ENCODE assay signal across 8 mouse cellular contexts in the genomic region with DNA sequence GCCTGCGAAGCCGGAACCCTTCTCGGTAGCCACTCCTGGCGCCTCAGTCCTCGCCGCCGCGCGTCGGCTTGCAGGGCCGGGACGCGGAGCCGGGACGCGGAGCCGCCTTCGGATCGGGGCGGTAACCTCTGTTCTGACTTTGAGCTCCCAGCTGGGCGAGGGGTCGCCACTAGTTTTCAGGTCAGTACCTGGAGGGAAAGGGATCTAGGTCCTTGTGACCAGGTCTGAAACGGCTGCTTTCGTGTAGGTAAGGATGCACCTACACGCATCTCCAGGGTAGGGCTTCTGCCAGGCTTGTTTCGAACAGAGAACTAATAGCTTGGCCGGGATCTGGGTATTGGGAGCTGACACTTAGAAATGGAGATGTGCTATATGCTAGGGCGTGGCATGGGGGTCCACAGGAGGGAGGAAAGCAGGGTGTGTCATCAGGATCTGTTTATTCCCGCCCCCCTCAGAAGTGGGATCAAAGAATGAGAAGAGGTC. TPM values are rescaled to one million over a fixed set of nuclear protein-coding genes. Genes with fewer than 3 reads are reported as not detected.
DNase-seq lines count a peak whose midpoint lies in the region; ATAC-seq and TF ChIP-seq lines count a peak whose summit lies in the region.

No protein-coding gene starts in this region.

- under 1% methylated on average over 29 of the region's 29 CpGs for WGBS in hindbrain, embryonic 14.5 days
- WGBS in midbrain, embryonic 11.5 days = 0% methylated on average over 29 of the region's 29 CpGs

- peak overlapping the region; percentile 89 for H3K4me3 ChIP-seq in layer of hippocampus, adult 2 months
- peak overlapping the region; percentile 82 for H3K4me3 ChIP-seq in brown adipose tissue, adult 24 weeks (ENCODE audit: insufficient read depth, low read depth, low read length)
- H3K4me3 ChIP-seq in hindbrain, embryonic 14.5 days (replicated peaks; ENCODE audit: low read length) = peak overlapping the region; percentile 75
- peak overlapping the region; percentile 54 for H3K4me3 ChIP-seq in midbrain, embryonic 11.5 days (ENCODE audit: low read depth, low read length)

- no peaks in the 10 kb centered on the region for H3K36me3 ChIP-seq in hindbrain, embryonic 14.5 days (replicated peaks; ENCODE audit: control insufficient read depth, insufficient read depth)
- 0 out of 2 replicates have a peak, but pooled peaks cover 3% of the 10 kb centered on the region for H3K36me3 ChIP-seq in midbrain, embryonic 11.5 days (ENCODE audit: control insufficient read depth, insufficient read depth, low read length)

- intact Hi-C loops in gastrocnemius, postnatal 14 days (cut with DNase I; ENCODE audit: low total_unique reads) = no loop called here

- no peak for TF ChIP-seq CTCF in layer of hippocampus, adult 2 months (conservative IDR thresholded peaks at IDR 0.05)

- H3K9ac ChIP-seq in hindbrain, embryonic 14.5 days = peak overlapping the region; percentile 55
- H3K9ac ChIP-seq in midbrain, embryonic 11.5 days (ENCODE audit: low read length) = peak overlapping the region; percentile 65

- peak overlapping the region; percentile 91 for H3K4me2 ChIP-seq in hindbrain, embryonic 14.5 days (replicated peaks)
- H3K4me2 ChIP-seq in midbrain, embryonic 11.5 days = peak overlapping the region; percentile 50

- DNase-seq in layer of hippocampus, adult 2 months (ENCODE audit: low spot score in 2 of 2) = no peak
- DNase-seq in layer of hippocampus, adult 9-10 months (ENCODE audit: low spot score) = no peak
- DNase-seq in hindbrain, embryonic 14.5 days (ENCODE audit: low spot score) = no peak
- no peak for DNase-seq in midbrain, embryonic 11.5 days (ENCODE audit: low spot score, missing footprints)
- DNase-seq in retina, embryonic 14.5 days (ENCODE audit: low spot score) = no peak
- DNase-seq in ovary, postnatal 36 days (ENCODE audit: low spot score) = no peak
- no peak for DNase-seq in gastrocnemius, postnatal 14 days

- no peak; the same call in 1 of the 2 replicates for ATAC-seq in hindbrain, embryonic 14.5 days (ENCODE audit: low FRiP score)
- no peak; the same call in 1 of the 2 replicates for ATAC-seq in midbrain, embryonic 11.5 days (ENCODE audit: low FRiP score)

- H3K27me3 ChIP-seq in hindbrain, embryonic 14.5 days (ENCODE audit: control insufficient read depth, insufficient read depth, low read length) = no peaks in the 10 kb centered on the region
- H3K27me3 ChIP-seq in midbrain, embryonic 11.5 days (ENCODE audit: control insufficient read depth, insufficient read depth, low read length) = no peaks in the 10 kb centered on the region

- no peak overlapping the region for H3K27ac ChIP-seq in layer of hippocampus, adult 2 months
- H3K27ac ChIP-seq in brown adipose tissue, adult 24 weeks (replicated peaks; ENCODE audit: low read depth, low read length) = no peak overlapping the region
- H3K27ac ChIP-seq in hindbrain, embryonic 14.5 days = no peak overlapping the region
- no peak overlapping the region; the same call in 1 of the 2 replicates for H3K27ac ChIP-seq in midbrain, embryonic 11.5 days (ENCODE audit: low read depth, low read length)

- 0 out of 2 replicates have a peak, but pooled peaks cover 3% of the 10 kb centered on the region for H3K4me1 ChIP-seq in brown adipose tissue, adult 24 weeks (ENCODE audit: control insufficient read depth, insufficient read depth, insufficient read length, low read length)
- H3K4me1 ChIP-seq in hindbrain, embryonic 14.5 days (replicated peaks; ENCODE audit: control insufficient read depth, insufficient read depth, low read length) = peaks cover 12% of the 10 kb centered on the region; the same call in 1 of the 2 replicates
- peaks cover 16% of the 10 kb centered on the region for H3K4me1 ChIP-seq in midbrain, embryonic 11.5 days (ENCODE audit: control insufficient read depth, insufficient read depth, low read length)

- no peaks in the 10 kb centered on the region for H3K9me3 ChIP-seq in hindbrain, embryonic 14.5 days (ENCODE audit: control insufficient read depth, low read length)
- H3K9me3 ChIP-seq in midbrain, embryonic 11.5 days (ENCODE audit: control insufficient read depth, low read length) = no peaks in the 10 kb centered on the region

RNA-seq across cellular contexts. Expression of gene Sgo2a, which starts 0.4 kb away (rescaled TPM):
- total RNA-seq in layer of hippocampus, adult 2 months (2021) = under 1 TPM; 0.44 to 0.64 TPM
- polyA plus RNA-seq in brown adipose tissue, adult 24 weeks (2012; ENCODE audit: insufficient read depth, insufficient read length, missing spikeins) = 1.2 and 2.0 TPM in 2 replicates
- 3.1 and 3.6 TPM in 2 replicates for polyA plus RNA-seq in hindbrain, embryonic 14.5 days (2014; fragmentation: Nextera tagmentation; extraction: Ambion mirVana)
- polyA plus RNA-seq in midbrain, embryonic 11.5 days (2014; fragmentation: Nextera tagmentation; extraction: Ambion mirVana) = 30.3 and 30.5 TPM in 2 replicates
- 1 to 10 TPM; 1.3 to 1.7 TPM for total RNA-seq in gastrocnemius, postnatal 14 days (2021)

RNA-seq across cellular contexts. Expression of gene Kctd18, which starts 22.6 kb away (rescaled TPM):
- total RNA-seq in layer of hippocampus, adult 2 months (2021) = 10 to 100 TPM; 21.8 to 23.9 TPM
- polyA plus RNA-seq in brown adipose tissue, adult 24 weeks (2012; ENCODE audit: insufficient read depth, insufficient read length, missing spikeins) = 3.6 and 9.4 TPM in 2 replicates
- polyA plus RNA-seq in hindbrain, embryonic 14.5 days (2014; fragmentation: Nextera tagmentation; extraction: Ambion mirVana) = 24.8 and 27.3 TPM in 2 replicates
- 18.1 and 21.7 TPM in 2 replicates for polyA plus RNA-seq in midbrain, embryonic 11.5 days (2014; fragmentation: Nextera tagmentation; extraction: Ambion mirVana)
- 1 to 10 TPM; 3.8 to 4.5 TPM for total RNA-seq in gastrocnemius, postnatal 14 days (2021)

RNA-seq across cellular contexts. Expression of gene Aox1, which starts 33.6 kb away (rescaled TPM):
- total RNA-seq in layer of hippocampus, adult 2 months (2021) = 1 to 10 TPM; 3.8 to 4.1 TPM
- polyA plus RNA-seq in brown adipose tissue, adult 24 weeks (2012; ENCODE audit: insufficient read depth, insufficient read length, missing spikeins) = 32.9 and 33.8 TPM in 2 replicates
- 0.21 and 0.31 TPM in 2 replicates for polyA plus RNA-seq in hindbrain, embryonic 14.5 days (2014; fragmentation: Nextera tagmentation; extraction: Ambion mirVana)
- polyA plus RNA-seq in midbrain, embryonic 11.5 days (2014; fragmentation: Nextera tagmentation; extraction: Ambion mirVana) = 0.15 and 0.18 TPM in 2 replicates
- total RNA-seq in gastrocnemius, postnatal 14 days (2021) = 1 to 10 TPM; 3.6 to 4.9 TPM

Comparison
In these comparisons a context has a peak if more than half of its experiments do, and no peak if none do; other contexts are left out.
1. RNA of gene Aox1, which starts 33.6 kb away (polyA plus RNA-seq): 32.9 to 33.8 TPM in brown adipose tissue, adult 24 weeks; 0.21 to 0.31 TPM in hindbrain, embryonic 14.5 days and 0.15 to 0.18 TPM in midbrain, embryonic 11.5 days; every median in the first group is over 10 times any median in the second.
2. Peak in every context shown above with its lines, with median percentiles within 50 percentile points of each other: H3K4me3 ChIP-seq.